Mouse (Mus musculus): Measurements from ENCODE around the gene Galnt6.

DNA sequence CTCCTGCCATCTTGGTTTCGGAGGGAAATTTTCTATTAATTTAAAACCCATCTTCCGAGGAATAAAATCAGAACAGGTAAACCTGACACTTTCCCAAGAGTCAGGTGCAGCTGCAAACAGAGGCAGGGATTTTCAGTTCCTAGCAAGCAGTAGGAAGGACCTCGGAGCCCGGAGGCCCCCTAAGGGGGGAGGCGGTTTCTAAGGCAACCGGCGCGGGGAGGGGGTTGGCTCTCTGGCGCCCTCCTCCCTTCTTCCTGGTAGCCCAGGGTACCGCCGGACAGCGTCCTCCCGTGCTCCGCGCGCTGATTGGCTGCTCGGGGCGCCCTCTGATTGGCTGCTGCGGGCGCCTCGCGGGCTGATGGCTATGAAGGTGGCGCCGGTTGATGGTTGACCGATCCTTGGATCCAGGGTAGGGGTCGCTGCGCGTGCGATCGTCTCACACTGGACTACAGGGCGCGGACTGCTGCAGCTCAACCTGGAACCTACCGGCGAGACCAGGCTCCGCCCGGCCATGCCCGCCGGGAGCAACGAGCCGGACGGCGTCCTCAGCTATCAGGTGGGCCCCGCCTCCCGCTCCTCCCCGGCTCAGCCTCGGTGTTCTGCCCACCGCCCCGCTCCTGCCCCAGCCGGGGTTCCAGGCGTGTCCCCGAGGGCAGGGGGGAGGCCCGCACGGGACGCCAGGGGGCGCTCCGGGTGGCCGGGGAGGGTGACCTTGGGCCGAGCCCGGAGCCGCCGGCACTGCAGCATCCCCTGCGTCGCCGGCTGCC is 32.4 kb upstream of the Galnt6 start, which contains the start of gene Slc4a8:
- no peak for TF ChIP-seq GATA1 (IDR thresholded peaks at IDR 0.05; ENCODE audit: low read length)
- TF ChIP-seq TAL1 (IDR thresholded peaks at IDR 0.05; ENCODE audit: low read length), result no peak

All from erythroblast, embryonic 14.5 days (primary cell).